Mouse (Mus musculus) layer of hippocampus, adult 9-10 months (tissue): Measurements from ENCODE around the gene Zfp69.
A peak's percentile ranks its signal among the peaks of the same experiment; 100 is the strongest.

Source experiments
- DNase-seq: peaks from one replicate; pipeline ENCODE4 v3.0.0; 2022; ENCODE audit warnings: low spot score

Zfp69 gene

DNA sequence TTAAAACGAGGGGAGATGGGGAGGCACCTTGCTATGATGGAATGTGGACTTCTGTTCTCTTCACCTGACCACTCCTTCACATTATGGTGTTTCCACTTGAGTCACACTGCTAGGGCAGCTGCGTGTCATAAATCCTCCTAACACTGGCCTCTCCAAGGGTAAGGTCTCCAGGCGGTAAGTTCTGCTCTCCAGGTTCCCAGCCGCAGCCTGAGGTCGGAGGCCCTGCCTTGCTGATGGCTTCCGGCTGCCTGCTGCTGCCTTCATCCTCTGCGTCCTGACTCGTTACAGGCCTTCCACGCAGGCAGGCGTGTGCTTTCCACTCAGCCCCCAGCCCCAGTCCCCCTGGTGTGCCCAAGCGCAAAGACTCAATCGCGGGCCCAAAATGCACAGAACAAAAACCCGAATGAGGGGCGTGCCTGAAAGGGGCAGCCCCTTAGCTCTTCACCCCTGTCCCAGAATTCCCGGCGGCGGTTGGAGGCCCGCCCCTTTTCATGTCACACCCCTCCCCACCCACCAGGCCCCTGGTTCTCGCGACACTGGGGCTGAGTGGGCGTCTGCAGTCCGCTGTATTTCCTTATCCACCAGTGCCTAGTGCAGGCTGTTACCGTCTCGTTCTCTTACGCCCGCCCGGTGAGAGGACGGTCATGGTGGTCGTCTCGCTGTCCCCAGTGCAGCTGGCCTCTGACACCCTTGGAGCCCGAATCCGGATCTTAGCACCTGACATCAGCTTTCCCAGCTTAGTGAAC, 26.8 kb downstream of the Zfp69 start, which contains the start of gene Exo5:
Exo5 (minus strand) TSS at position 464 of the 746 bp plus-strand sequence.
- peak; percentile 72 for DNase-seq

DNA sequence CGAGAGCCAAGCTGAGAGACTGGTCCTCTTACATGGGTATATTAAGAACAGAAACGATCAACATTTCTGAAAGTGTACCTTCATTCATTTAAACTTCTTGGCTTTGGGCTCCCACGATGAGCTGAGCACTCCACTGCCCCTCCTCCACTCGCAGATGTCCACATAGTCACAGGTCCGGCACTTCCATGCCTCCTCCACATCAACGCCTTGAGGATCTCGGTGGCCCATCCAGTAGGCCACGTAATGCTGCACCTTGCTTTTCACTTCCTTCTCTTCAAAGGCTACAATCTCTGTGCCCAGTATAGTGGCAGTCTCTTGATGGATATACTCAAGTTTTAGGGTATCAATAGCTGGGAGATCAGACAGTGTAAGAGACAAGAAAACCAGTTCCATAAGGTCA, 30.0 kb downstream of the Zfp69 start:
- no peak for DNase-seq

DNA sequence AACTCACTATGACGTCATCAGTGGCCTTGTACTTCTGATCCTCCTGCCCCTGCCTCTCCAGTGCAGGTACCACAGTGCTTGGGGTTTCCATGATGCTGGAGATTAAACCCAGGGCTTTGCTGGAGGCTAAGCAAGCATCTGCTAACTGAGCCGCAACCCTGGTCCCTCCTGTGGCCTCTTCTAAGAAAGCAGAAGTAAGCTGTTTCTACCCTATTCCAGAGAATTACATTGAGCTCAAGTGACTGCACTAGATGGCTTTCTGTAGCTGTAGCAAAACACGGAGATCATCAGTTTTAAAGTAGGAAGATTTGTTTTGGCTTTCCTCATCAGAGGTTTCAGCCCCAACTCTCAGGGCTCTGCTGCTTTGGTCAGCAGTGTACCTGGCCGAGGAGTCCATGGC, 37.0 kb downstream of the Zfp69 start:
- no peak for DNase-seq

DNA sequence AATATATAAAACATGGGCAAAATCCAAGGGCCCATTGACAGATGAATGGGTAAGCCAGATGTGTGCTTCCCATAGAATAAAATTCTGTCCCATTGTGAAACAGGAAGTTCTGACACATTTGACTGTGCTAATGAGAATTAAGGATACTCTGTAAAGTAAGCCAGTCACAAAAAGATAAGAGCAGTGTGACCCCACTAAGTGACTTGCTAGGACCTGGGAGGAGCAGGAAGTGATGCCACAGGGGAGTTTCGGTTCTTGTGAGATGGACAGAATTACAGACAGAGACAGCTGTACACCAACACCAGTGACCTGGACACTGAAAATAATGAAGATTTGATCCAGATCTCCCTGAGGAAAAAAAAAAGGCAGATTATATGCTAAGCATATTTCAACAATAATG, 37.6 kb downstream of the Zfp69 start:
- no peak for DNase-seq

DNA sequence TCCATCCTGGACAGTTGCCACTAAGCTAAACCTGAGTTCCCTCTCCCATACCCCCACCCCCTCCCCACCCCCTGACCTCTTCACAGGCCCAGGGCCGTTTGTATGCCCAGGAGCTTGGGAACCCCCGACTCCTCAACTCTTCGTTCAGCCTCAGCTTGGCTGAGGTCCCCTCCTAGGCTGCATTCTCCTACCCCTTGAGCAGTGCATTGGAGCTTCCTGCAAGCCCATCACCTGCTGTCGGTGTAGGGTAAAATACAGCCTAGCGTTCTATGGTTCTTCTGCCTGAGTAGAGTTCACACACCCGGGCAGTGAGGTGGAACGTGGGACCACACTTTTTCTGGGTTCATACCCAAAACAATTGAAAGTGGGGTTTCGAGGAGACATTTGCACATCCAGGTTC, 38.1 kb downstream of the Zfp69 start:
- no peak for DNase-seq

DNA sequence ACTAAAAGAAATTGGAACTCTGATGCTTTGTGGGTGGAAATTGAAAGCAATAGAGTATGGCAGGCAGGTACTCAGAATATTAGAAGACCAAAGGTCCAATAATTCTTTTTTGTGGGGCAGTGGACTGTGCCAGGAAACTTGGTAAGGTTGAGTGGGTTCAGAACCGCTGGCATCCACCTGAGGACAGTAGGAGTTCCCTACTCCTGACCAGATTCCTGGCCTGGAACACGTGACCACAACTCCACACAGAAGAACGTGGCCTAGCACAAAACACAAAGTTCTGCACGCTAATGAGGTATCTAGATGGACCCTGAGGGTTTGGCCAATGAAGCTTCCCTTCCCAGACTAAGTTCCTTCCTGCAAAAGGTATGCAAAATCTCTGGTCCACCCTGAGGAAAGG, 38.6 kb downstream of the Zfp69 start:
- no peak for DNase-seq

DNA sequence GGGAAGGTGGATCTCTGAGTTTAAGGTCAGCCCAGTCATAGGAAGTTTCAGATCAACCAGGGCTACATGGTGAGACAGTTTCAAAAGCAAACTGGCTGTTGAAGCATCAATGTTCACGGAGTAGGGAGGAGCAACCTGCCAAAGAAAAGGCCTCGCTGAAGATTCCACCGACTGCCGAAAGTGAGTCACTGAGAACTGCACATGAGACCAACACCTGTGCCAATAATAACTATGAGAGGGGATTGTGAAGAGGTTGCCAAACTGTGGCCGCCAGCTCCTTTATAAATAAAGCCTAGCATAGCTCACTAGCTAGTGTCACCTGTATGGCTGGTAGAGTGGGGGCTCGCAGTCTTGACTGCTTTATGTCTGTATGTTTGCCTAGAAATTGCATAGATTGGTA, 40.4 kb downstream of the Zfp69 start:
- DNase-seq = no peak

DNA sequence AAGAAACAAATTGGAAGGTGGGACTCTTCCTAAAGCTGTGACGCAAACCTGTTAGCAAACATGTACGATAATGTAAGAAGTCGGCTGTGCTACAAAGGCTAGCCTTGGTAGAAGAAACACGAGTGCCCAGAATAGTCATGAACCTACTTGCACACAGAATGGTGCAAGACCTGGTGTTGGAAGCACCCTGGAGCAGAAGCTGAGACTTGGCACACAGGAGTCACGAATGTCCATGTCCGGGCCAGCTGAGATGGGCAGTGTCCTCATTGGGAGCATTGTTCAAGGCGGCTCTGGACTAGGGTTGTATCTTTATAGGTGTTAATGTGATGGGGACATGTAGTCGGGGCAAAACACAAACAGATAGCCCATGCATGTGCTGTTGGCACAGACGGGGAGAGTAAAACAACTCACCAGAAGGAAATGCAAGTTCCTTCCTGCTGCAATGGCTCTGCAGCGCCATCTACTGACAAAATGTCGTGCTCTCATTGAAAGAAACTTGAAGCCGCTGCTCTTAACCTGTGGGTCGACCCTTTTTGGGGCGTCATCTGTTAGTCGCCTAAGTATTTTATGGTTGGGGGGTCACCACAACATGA, 41.8 kb downstream of the Zfp69 start:
- peak; percentile 30 for DNase-seq

DNA sequence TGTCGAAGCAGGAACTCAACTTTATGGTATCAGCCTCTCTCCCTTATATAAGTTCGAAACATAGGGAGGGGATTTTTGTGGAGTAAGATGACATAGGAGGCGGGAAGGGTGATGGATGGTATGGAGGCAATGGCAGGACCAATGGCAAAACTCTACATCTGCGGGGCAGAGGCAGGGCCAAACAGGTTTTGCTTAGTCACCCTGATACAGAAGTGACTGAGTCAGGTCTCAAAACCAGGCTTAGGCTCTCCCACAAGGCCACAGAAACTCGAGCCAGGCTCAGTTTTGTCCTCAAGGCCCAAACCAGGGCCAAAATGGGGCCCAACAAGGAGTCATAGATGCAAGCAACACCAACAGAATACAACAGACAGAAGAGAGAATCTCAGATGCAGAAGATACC, 45.9 kb downstream of the Zfp69 start:
- no peak for DNase-seq

DNA sequence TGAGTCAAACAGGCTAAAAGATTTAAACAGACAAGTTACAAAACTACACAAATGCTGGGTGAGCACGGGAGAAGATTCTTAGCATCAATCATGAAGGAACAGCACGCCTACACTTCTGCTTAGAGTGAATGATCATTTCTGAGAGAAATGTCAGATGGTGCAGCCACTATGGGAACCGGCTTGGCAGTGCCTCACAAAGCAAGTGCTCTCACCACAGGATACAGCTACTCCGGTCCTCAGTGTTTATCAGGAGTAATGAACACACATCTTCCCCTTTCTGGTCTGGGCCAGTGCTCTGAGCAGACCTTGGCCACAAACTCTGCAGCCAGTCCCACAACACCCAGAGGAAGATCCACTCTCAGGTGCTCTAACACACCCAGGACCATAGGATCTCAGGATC, 47.0 kb downstream of the Zfp69 start:
- DNase-seq = no peak

DNA sequence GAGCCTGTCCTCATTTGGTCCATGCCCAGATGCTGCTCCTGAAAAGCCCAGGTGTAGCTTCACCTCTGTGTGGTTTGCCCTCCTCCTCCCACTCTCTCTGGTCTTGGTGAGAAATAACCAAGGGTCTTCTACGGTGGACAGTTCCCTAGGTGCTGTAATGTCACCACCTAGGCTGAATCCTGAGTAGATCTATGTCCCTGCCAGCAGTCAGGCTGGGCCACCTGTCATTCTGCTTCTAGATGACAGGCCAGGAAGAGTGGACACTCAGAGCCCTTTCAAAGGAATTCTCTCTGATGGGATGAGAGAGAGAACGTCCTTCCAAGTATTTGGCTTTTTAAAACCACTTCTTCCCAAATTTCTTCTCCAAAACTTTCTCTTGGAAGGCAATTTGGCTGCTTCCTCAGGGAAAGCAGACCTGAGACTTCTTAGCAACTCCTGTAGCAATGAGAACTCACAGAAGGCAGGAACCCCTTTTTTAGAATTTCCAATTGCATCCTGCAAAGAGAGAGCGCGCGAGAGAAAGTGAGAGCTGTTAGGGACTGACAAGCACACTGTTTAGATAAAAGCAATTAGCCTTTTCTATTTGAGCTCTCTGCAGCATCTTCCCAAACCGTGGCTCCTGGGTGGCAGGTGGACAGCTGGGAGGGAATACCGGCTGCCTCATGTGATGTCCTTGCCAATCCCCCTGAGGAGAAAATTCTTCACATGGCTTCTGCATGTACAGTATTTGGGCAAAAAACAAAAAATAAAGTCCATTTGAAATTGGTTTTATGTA, 55.5 kb downstream of the Zfp69 start:
- no peak for DNase-seq

DNA sequence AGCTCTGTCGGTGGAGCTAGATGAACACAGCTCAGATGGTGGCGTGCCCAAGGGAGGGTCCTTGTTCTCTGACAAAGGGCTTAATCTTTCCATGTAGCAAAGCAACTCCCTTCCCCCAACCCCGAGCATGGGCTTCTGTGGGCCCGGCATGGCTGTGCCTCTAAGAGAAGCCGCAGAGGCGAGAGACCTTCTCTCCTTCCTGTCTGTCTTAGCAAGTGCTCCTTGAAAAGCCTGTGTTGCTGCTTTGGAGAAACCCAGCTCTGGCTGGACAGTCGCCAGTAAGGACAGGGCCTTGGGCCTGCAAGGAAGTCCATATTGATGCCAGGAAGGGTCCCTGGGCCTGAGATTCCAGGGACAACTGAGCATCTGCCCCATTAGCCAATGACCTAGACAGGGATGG, 56.3 kb downstream of the Zfp69 start:
- DNase-seq = no peak

DNA sequence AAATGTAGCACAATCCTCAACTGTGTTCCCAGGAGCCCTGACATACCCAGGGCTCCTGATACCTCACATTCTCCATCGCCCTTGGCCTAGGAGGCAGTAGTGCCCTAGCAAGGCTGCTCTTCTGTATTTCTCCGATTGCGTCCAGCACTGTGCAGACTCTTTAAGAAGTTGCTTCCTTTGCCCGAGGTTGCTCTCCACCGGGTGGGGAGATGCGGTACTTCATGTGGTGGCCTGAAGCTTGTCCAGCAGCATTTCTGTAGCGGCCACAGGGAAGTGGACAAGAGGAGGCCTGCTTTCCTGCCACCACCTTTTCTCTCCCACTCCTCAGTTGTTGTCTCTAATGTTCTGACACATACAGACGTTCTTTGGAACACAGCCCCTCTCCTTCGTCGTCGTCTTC, 56.9 kb downstream of the Zfp69 start:
- no peak for DNase-seq

DNA sequence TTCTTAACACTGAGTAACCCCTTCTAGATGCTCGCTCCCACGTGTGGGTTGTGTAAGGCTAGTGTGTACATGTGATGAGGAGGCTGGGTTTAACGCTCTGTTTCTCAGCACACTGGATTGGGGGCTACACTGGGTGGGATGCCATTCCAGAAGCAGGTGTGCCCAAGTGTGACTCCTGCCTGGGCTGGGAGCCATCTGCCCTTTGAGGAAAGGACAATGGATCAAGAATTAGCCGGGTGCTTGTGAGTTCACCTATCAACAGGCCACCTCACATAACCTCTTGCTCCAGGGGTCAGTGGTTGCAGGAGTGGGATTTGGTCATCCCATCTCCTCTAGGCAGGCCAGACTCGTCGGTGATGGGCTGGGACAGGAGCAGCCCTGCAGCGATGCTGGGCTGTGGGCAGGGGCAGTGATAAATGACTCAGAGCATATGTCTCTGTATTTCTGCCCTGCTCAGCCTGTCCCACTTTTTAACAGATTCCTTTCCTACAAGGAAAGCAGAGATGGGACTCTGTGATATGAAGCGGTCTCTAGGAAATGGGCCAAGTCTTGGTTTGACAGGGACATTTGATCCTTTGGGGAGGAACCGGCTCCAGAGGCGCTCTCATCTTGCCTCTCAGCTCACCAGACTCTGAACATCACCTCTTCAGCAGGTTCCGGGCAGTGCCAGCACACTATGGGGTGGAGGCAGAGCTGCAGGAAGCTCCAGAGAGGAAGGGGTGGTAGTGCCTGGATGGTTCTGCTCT, 57.7 kb downstream of the Zfp69 start:
- DNase-seq = no peak

DNA sequence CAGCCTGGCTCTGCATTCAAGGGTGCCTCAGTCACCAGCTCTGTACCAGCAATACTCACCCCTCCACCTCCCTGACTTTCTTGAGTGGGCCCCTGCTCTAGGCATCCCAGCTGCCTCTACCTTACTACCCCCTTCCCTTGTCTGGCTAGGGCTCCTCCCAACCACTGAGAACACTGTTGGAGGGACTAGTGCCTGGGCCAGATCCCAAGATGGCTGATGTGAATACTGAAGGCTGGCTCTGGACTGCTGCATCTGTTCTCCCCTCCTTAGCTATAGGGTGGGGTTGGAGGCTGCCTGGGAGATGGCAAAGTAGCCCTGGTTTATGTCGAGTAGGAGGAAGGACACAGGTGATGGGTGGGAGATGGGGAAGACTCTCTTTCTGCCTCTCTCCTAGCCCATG, 59.0 kb downstream of the Zfp69 start:
- DNase-seq = no peak

DNA sequence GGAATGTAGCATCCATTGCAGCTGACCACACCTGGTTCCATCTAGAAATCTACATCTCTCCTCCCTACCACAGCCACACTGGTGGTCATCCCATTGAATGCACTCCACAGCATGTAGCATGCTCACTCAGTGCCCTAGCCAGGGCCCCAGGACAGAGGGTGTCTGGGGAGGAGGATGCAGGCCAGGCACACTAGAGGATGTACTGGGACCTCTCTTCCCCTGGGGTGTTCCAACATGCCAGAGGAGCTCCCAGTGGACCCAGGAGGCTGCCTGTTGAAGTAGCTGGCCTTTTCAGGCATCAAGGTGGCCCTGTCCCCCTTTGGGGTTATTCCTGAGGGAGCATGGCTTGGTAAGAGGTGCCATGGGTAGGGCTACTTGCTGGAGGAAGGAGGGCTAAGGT, 59.5 kb downstream of the Zfp69 start:
- DNase-seq = no peak

DNA sequence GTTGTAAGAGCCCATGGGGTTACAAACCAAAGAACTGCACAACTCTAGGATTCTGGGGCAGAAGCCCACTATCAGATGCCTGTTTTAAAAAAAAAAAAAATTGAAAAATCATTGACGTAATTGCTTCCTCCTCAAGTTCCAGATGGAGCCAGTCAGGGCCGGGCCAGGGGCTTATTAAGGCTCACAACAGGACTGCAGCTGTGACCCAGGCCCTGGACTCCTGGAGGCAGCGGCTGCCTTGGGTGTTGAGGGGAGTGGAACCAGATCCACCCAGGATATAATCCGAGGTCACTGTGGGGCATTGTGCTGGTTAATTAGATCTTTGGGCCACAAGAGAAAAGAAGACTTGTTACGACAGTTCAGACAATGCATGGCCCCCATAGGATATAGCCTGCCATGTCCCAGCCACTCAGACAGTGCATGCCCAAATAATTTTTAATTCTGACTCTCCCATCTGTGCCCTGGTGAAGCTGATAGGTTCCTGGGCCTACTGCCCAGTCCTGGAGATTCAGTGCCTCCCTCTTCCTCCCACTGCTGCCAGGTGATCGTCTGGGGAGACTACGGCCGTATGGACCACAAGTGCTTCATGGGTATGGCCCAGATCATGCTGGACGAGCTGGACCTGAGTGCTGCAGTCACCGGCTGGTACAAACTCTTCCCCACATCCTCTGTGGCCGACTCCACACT, 60.6 kb downstream of the Zfp69 start:
- DNase-seq = no peak

DNA sequence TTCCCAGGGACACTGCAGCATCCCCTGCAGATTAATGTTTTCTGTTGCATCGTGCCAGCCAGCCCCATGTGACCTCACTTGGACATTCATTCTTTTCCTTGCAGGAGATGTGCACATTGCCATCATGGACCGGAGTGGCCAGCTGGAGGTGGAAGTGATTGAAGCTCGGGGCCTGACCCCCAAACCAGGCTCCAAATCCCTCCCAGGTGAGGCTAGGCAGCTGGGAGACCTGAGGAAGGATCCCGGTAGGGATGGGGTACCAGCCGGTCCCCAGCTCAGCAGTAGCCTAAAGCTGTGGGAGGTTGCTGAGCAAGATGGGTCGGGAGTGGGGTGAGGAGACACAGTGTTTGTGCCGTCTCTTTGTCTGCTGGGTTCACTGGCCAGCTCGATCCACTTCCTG, 62.6 kb downstream of the Zfp69 start:
- no peak for DNase-seq

DNA sequence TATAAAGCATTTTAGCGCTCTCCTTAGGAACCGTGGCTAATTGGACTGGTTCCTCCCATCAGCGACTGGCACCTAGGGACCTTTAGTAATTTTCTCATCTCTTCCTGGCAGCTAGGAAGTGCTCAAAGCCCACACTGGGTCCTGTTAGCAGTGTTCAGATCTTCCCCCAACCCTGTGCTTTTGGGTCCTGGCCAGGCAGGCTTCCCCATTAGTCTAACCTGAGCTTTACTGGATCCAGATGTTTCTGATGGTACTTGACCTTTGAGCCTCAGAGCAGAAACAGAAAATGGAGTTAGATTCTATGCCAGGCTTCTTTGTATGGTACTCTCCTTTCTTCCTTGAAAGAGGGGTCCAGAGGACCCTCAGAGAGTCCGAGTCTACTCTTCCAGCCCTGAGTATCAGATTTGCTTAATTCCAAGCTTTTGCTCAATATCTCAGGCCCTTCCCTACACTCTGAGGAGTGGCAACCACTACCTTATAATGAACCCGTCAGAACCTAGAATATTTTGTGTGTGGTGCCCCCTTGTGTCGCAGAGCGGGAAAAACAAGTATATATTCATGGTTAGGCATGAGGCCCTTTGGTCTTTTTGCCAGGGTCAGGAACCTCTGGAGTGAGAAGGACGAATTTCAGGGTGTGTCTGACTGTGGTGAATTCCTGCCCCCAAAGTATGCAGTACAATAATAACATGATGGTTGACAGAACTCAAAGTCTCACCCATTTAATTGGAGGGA, 64.0 kb downstream of the Zfp69 start:
- DNase-seq = no peak

DNA sequence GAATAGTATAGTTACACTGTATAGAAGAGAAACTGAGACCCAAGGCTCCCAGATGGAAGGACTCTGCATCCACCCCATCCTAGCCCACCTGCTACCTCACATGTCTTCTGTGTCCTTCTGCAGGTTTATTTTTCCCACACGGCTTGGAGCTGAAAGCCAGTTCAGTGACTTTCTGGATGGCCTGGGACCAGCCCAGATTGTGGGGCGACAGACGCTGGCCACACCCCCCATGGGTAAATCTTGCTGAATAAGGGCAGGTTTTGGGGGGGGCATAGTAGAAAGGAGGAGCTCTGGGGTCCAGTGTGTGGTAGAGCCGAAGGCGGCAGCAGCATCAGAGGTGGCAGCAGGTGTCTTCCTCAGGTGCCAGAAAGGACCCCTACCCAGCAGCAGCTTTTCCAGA, 64.7 kb downstream of the Zfp69 start:
- no peak for DNase-seq

DNA sequence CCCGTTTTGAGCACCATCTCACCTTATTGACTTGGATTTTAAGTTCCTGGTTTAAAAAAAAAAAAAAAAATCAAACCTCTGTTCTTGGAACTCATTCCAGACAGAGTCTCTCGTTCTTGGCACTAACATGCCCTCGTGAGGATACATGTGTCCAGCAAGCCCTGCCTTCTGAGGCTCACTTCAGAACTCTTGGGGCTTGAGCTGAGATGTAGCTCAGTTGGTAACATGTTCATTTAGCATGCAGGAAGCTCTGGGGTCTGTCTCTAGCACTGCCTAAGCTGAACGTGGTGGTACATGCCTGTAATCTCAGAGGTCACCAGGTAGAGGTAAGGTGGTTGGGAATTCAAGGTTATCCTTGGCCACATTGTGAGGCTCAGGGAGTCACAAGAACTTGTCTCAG, 65.4 kb downstream of the Zfp69 start:
- no peak for DNase-seq
